Mouse (Mus musculus): ENCODE results near the gene Fbxo47.

Fbxo47 gene

DNA sequence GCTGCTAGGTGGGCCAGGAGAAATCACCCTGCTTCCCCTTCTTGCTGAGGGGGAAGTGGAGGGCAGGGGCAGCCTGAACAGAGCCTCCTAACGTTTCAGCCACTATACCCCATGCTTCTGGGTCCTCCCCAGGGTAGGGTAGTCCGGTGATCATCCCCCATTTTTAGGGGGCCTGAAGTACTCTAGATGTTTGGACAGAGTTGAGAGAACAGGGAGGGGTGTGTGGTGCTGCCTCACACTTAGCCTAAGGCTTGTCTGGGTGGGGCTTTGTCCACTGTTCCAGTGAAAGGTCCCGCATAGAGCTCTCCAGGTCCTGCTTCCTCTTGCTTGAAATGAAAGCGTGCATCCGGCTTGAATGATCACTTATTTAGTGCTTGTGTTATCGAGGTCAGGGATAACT lies 53.5 kb downstream of the Fbxo47 start:
- no peak for DNase-seq (ENCODE audit: low spot score)

DNA sequence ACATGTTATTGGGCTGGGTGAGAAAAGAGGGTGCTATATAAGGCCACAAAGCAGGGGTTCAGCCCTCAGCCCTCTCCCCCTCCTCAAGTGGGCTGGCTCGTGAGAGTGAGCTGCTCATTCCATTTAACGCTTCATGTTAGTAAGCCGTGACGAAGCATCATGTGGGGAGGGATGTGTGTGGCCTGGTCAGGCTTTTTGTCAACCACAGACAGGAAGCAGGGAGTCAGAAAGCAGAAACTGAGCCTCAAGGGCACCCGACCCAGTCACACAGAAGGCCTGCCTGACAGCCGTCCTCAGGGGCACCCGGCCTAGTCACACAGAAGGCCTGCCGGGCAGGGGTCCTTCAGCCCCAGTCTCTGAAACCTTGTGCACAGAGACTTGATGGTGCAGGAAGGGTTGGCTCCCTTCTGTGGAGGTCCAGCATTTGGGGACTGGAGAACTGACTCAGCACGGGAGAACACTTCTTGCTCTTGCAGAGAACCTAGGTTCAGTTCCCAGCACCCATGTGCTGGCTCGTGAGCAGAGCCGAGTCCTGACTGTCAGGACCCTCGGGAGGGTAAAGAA lies 54.0 kb downstream of the Fbxo47 start:
- no peak for DNase-seq (ENCODE audit: low spot score)

DNA sequence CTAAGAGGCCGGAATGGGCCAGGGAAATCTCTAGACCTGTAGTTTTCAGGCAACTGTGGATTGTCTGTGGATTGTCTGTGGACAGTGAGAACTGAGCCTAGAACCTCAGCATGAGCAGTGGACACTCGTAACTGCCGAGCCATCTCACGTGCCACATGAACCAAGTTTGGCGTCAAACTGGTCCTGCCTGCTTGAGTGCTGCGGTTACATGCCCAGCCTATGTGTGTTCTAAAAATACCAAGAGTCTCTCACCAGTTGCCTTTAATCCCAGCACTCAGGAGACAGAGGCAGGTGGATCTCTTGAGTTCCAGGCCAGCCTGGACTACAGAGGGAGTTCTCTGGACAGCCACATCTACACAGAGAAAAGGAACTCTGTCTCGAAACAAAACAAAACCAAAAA lies 54.6 kb downstream of the Fbxo47 start:
- no peak for DNase-seq (ENCODE audit: low spot score)

DNA sequence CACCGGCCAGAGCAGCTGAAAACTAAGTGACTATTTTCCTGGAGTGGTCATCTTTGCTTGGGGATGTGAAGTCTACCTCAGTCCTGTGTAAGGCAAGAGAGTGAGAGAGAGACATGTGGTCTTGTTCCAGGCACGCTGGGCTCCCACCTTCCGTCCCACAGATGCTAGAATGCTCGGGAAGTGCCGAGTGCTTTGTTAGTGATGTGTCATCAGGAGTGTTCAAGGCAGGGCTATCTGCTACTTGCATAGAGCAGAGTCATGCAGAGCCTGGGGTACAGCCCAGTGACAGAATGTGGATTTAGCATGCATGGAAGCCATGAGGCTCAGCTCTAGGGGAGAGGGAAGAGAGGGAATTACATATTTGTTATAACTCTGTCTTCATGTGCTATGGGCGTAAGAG lies 56.3 kb downstream of the Fbxo47 start:
- no peak for DNase-seq (ENCODE audit: low spot score)

DNA sequence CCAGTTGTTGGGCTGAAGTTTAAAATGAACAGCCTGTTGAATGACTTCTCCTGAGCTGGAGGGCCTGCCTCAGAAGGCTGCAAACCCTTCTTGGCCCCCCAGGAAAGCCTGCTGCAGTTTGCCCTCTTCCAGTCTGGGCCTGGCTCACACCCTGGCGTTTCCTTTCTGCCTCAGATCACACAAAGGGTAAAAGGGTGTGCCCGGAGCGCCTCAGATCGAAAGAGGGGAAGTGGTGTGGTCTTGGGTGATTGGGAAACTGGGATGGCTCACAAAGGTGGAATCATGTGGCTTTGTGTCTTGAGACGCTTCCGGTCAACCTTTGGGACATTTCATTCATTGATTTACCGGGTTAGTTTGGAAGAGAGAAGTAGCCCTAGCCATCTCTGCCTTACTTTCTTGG lies 57.5 kb downstream of the Fbxo47 start:
- no peak for DNase-seq (ENCODE audit: low spot score)

DNA sequence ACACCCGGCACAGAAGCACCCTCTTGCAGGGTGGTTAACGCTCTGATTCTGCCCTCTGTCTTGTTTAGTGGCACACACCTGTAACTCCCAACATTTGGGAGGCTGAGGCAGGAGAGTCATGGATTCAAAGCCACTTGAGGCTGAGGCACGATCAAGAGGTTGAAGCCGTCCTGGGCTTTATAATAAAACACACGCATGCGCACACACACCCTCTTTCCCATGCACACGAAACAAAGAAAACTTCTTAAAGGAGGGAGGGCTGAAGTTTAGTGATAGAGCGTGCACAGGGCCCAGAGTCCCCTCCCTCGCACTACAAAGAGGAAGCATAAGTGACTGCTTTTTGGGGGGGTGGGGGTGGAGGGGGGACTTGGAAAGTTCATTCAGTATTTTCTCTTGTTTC lies 58.0 kb downstream of the Fbxo47 start:
- no peak for DNase-seq (ENCODE audit: low spot score)

DNA sequence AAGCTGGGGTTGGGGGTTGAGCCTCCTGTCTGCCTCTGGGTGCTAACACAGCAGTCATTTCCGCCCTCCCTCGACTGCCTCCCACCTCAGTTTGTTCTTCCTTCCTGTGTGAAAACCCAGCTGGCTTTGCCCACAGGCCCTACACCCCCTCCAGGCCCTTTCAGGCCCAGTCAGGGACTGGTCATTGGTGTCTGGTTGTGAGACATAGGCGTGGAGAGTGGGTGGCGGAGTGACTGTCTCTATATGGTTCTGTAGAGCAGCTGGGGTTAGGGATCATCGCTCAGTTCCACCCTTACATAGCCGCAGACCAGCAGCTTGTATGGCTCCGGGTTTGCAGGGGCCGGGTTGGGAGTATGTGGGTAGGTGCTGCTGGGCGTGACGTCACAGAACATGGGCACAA lies 58.7 kb downstream of the Fbxo47 start:
- DNase-seq (ENCODE audit: low spot score) = no peak

DNA sequence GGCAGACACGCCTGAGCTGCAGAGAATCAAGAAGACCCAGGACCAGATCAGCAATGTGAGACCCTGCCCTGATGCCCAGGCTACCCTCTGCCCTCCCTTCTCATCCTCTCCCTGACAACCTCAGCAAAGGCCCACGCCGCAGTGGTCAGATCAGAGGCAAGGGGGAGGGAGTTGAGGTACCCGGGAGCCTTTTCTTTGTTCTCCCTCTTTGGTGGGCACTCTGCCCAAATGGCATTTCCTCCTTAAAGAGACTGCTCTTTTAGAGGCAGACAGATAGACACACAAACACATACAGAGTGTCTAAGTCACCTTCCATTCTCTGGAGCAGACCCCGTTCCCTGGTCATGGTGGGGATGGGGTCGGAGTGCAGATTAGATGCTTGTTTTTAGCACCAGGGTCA lies 59.1 kb downstream of the Fbxo47 start:
- DNase-seq (ENCODE audit: low spot score) = no peak

DNA sequence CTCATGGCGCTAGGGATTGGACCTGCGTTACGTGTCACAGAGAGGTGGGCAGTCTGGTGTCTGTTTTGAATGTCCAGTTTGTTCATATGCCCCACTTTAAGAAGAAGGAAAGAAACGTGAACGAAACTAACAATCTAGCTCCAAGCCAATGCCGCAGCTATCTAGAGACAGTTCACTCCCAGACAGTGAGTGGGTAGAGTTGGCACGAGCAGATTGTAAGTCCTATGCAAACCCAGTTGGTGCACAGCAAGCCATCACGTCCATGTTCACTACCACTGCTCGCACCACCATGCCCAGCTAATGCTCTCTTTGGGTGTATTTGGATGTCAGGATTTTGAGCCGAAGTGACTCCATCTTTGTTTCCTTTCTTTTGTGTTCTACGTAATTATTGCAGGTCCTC lies 59.8 kb downstream of the Fbxo47 start:
- no peak for DNase-seq (ENCODE audit: low spot score)

DNA sequence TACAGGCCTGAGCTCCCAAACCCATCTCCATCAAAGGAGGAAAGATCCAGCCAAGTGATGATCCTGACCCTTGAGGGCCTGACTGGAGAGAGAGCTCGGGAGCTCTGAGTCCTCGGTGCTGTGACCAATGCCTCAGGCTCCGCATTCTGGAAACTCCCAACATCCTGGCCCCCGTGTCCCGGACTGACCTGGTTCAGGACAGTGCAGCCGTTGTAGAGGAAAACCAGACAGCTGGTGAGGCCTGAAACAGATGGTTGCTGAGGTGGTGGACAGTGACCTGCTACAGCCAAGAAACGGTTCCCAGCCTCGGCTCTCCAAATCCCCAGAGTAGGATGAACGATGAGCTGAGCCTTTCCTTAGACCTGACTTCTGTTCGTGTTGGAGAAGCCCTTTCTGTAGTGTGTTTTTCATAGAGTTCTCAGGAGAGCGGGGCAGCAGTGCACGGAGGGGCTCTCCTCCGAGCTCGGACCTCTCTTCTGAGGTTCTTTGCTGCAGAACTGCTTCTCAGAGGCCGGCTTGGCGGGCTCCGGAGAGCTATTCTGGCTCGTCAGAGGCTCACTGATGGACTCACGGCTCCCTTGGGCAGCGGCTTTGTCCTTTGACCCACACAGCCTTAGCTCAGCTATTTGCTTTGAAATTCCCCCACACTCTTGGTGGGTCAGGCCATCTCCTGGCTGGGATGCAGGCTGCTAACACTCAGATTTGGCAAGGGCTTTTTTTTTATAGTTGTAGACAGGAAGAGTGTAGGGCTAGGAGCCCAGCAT lies 60.9 kb downstream of the Fbxo47 start:
- no peak for DNase-seq (ENCODE audit: low spot score)

DNA sequence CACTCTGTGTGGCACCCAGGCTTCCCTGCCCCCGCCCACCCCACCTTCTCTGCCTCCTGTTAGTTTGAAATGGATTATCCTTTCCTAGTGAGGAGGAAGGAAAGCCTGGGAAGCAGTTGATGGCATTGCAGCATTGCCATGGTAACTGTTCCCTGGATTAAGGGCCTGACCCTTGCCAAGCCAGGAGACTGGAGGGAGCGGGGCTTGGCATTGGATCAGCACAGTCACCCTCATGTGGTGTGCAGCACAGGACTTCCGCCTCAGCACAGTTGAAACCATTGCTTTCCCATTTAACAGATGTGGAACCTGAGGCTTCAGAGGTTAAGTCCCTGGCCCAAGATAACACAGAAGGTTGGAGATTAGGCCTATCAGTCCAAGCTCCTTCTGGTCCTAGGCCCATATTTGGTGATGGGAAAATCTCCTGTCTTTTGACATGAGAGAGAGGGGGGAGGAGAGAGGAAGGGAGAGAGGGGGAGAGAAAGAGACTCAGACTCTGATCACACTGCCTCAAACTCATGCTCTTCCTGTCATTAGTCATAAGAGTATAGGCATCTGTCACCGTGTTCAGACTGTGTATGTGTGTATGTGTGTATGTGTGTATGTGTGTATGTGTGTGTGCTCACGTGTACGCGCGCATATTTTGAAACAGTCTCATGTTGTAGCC lies 62.4 kb downstream of the Fbxo47 start:
- no peak for DNase-seq (ENCODE audit: low spot score)

DNA sequence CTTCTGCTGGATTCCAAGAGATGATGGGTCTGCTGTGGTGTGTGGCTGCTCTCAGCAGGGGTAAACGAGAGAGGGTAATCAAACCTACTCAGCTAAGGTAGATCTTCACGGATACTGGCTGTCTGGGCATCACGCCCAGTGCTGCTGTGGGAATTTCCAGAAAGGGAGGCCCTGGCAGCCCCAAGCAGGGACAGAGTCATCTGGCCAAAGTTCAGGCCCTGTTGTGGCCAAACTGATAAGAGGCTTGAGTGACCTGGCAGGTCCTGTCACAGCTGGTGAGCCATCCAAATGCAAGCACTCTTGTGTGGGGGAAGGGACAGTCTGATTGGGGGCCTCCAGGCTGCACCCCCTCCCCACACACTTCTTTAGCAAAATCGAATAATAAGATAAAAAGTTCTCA lies 63.1 kb downstream of the Fbxo47 start:
- DNase-seq (ENCODE audit: low spot score) = no peak

DNA sequence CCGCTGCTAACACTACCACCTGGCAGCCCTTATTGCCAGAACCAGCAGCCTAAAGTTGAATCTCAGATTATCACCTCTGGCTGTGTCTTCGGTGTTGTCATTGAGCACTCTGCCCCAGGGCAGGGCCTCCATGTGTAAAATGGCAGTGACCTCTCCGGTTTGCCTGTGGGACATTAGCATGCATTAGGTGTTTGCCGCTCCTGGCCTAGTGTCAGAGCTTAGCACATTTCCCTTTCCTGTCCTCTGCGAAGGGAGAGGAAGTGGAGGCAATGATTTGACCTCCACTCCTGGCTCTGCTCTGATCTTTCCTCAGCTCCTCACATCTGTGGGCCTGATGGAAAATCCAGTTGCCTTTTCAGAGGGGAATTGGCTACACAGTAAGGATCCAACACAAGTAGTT lies 64.0 kb downstream of the Fbxo47 start:
- DNase-seq (ENCODE audit: low spot score) = no peak

DNA sequence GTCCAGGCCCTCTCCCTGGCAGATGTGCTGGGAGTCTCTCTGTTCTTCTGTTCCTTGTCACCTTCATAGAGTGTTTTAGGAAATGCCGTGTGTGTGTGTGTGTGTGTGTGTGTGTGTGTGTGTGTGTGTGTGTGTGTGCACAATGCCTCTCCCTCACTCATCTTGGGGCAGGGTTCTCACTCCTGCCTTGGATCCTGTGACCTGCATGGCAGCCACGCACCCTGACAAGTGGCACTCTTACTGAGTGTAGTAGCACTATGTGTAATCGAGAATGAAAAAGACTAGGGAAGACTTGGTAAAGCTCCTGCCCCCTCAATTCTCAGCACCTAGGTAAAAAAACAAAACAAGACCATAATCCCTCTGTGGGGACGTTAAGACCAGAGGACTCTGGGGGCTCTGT lies 64.9 kb downstream of the Fbxo47 start:
- DNase-seq (ENCODE audit: low spot score) = no peak

DNA sequence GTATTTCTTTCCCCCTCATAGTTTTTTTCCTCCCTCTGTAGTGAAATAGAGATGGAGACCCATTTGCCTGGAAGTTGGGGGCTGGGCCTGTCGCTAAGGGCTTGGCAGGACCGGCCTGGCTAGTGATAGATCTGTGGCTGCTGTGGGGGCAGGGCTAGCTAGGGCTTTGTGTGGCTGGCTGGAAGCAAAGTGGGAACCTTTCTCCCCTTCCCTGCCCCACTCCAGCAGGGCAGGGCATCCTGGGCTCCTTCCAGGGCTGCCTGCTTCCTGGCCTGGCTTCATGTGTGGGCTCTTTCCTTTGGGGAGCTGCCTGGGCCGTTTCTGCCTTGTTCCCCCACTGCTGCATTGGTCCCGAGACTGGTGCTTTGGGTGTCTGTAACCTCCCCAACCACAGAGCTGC lies 65.4 kb downstream of the Fbxo47 start:
- DNase-seq (ENCODE audit: low spot score) = no peak

DNA sequence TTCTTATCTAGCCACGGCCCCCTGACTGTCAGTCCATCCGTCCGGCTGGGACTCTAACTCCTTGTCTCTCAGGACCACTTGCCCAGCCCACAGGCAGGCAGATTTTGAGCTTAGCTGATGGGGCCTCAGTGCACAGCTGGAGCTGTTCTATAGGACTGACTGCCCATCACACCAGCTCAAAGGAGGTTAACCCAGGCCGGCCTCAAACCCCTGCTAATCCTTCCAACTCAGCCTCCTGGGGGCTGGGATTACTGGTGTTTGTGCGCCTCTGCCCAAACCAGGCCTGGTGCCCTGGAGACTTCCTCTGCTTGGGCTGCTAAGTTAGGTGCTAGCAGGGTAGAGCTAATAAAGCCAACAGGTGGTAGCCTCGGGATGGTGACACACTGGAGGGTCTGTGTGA lies 66.0 kb downstream of the Fbxo47 start:
- DNase-seq (ENCODE audit: low spot score) = no peak

DNA sequence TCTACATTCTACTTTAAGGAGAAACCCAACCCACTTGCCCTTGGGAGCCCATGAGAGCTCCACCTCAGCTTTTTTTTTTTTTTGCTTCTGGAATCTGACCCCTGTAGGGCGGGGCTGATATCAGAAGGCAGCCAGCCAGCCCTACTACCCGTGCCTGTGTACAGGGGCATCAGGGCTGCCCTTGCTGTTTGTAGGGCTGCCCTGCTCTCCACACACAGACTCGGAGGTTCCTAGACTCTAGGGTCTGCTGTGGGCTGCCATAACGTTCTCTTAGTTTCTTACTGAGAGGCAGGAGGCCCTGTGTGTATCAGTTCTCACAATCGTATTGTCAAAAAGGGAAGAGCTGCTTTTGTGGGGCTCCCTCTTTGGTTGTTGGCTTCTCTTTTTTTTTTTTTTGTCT lies 66.6 kb downstream of the Fbxo47 start:
- DNase-seq (ENCODE audit: low spot score) = no peak

DNA sequence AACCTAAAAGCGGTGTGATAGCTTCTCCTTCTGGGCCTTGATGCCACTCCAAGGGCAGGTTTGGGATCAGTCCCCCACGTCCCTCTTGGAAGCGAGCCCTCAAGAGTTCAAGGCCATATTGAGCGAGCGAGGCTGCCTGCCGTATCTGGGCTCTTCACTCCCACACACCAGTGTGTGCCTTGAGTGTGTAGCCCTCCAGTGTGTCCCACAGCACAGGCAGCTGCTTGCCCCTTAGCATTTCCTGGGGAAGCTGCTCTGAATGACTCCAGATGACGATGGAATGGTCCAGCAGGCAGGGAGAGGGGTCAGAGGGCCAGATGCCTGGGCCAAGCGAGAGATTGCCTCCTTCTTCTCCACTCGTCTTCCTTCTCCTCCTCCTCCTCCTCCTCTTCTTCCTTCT lies 67.0 kb downstream of the Fbxo47 start:
- DNase-seq (ENCODE audit: low spot score) = no peak

DNA sequence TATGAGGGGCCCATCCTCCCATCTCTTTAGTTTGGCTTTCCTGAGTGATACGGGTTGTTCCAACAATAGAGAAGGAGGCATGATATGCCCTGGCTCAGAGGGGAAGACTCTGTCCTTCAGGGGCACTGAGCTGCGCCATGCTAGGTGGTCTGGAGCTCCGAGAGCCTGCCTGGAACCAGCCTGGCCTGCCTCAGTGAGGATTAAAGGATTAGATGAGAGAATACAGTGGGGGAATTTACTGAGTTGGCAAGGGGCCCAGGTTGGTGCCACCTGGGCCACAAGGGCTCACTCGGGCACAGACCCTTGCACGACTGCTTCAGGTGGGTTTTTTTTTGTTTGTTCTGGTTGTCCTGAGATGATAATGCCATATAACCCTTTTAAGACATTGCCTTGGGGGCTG lies 67.8 kb downstream of the Fbxo47 start:
- no peak for DNase-seq (ENCODE audit: low spot score)

DNA sequence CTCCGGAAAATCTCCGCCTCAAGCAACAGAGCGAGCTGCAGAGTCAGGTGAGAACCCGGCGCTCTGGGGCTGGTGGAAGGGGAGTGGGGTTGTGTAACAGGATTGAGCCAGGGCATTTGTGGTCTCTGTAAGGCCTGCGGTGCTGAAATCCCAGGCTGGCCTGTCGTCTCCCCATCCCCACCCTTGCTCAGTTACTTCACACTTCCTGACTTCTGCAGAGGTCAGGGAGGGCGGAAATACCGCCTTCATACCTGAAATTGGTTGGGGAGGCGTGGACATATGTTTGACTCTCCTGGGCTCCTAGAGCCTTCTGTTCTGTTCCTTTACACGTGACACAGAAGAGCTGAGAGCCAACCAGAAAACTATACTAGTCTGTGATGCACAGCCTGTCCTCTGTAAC lies 68.2 kb downstream of the Fbxo47 start:
- DNase-seq (ENCODE audit: low spot score) = no peak

DNA sequence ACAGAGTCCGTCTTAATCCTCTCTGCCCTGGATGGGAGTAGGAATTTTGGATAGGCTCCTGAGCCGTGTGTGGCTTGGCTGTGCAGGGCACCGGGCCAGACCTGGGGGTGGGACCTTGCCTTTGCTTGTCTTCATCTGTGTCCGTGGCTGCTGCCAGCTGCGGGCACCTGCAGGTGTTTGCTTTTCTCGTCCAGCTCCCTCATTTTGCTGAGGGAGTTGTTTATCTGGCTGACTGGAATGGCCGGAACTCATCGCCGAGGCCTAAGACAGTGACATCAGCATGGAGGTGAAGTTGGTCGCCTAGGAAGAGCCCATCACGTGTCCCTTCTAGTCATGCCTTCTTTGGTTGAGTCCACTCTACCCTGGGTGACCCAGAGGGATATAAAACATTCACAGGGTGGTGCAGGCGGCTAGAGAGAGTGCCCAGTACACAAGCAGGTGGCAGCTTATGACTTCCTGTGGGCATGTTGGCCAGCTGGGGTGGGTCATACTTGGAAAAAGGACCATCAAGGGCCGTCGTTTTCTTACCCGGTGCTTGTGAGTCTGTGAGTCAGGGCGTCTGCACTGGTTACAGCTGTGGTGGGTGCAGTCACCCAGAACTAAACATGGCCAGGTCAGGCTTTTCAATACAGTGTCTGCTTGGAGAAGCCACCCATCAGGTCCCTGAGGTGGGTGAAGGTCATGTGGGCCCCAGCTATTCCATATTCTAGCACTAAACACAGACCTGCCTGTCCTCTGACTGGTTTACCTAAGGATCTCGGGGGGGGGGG lies 70.0 kb downstream of the Fbxo47 start:
- DNase-seq (ENCODE audit: low spot score) = no peak

DNA sequence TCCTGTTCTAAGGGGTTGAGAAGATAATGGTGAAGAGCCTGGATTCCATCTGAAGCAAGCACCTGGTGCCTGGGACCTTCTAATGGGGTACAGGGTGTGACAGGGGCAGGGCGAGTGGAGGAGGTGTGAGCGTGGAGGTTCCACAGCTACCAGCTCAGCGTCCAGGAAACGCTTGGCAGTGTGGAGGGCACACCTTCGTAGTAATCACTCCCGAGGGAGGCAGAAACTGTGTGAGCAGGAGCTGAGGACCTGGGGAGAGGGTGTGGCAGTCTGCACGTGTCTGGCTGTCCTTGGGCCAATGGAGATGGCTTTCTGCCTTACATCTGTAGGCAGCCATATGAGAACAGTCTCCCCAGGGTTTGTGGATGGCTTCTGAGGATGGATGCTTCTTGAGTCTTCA lies 70.9 kb downstream of the Fbxo47 start:
- DNase-seq (ENCODE audit: low spot score) = no peak

DNA sequence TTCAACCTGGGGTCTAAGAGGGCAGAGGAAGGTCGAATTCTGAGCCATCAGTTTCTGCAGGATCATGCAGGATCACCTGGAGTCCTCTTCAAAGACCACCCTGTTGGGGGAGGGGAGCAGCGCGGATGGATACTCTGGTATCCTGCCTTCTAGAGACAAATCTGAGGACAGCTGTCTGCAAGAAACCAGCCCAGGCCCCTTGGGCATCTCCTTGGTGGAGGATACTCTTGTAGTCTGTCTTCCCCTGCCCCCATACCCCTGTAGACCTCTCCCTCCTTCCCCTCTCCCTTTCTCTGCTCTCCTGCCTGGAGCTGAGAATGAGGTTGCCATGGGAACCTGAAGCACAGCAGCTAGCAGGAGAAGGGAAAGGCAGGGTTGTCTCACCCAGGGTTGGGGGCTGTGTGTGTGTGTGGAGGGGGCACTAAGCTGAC lies 71.4 kb downstream of the Fbxo47 start:
- DNase-seq (ENCODE audit: low spot score) = no peak

Data from urinary bladder, postnatal 10 days (tissue).